Mouse (Mus musculus): Measurements from ENCODE around the gene Zkscan1.

DNA sequence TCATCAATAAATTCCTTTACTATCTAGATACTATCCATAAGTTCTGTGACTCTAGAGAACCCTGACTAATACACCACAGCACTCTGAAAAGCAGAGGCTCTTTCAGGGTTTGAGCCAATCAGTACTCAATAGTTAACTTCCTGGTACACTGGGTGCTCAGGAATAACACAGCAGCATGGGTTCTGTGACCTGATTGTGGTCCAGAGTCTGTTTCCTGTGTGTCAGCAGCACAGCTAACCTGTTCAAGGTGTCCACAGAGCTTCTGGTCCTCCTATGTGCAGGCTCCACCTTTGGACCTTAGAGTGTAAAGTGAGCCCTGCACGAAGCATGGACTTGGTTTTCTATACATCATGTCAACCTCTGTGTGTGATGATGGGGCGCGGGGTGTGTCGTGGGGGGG is 11.1 kb upstream of the Zkscan1 start:
- no peak for TF ChIP-seq CTCF (IDR thresholded peaks at IDR 0.05; ENCODE audit: low read depth)
- TF ChIP-seq EP300 (IDR thresholded peaks at IDR 0.05; ENCODE audit: low read depth) = no peak
